Mouse (Mus musculus): ENCODE measurements around the gene Sprn. TPM values are rescaled to one million over a fixed set of nuclear protein-coding genes. Genes with fewer than 3 reads are reported as not detected.

The Sprn gene
- total RNA-seq, 2 experiments from 2014 or later, result 135 to 144 TPM

GRCm38 (mm10) chr7:140184206-140184605 lies 29.5 kb upstream of the Sprn start:
- no peak for DNase-seq (ENCODE audit: extremely low spot score in 1 of 2, low spot score in 2 of 2)
- no peak for TF ChIP-seq CTCF (IDR thresholded peaks at IDR 0.05)
- no peak overlapping the region for H3K27ac ChIP-seq
- H3K4me3 ChIP-seq, result no peak overlapping the region
- intact Hi-C loops (cut with DNase I), result loop anchor here (10.0 kb wide), 2 partner anchors 551 to 621 kb away; no protein-coding TSS in a partner anchor

- no peak overlapping the region for H3K4me3 ChIP-seq
- intact Hi-C loops (cut with DNase I), result loop anchor here (10.0 kb wide), 2 partner anchors 554 to 624 kb away; no protein-coding TSS in a partner anchor
- no peak for DNase-seq (ENCODE audit: extremely low spot score in 1 of 2, low spot score in 2 of 2)
- H3K27ac ChIP-seq, result no peak overlapping the region
- TF ChIP-seq CTCF (IDR thresholded peaks at IDR 0.05), result no peak
These were observed 26.0 kb upstream of the Sprn start for GRCm38 (mm10) chr7:140180692-140181091.

GRCm38 (mm10) chr7:140179176-140179575 lies 24.5 kb upstream of the Sprn start:
- no peak for TF ChIP-seq CTCF (IDR thresholded peaks at IDR 0.05)
- Histone ChIP-seq H3K4me3 (no peak overlapping the region), H3K27ac (no peak overlapping the region)
- DNase-seq (ENCODE audit: extremely low spot score in 1 of 2, low spot score in 2 of 2), result no peak
- intact Hi-C loops (cut with DNase I), result no loop called here

- DNase-seq (ENCODE audit: extremely low spot score in 1 of 2, low spot score in 2 of 2), result no peak
- intact Hi-C loops (cut with DNase I), result no loop called here
- no peak for TF ChIP-seq CTCF (IDR thresholded peaks at IDR 0.05)
- no peak within 1 kb of the TSS for H3K27ac ChIP-seq
- no peak within 1 kb of the TSS for H3K4me3 ChIP-seq
These were observed 18.3 kb upstream of the Sprn start, which contains the start of gene Olfr523 for GRCm38 (mm10) chr7:140172936-140173335. Gene Olfr523 (plus strand): TSS chr7:140173217.

- no peak for TF ChIP-seq CTCF (IDR thresholded peaks at IDR 0.05)
- DNase-seq (ENCODE audit: extremely low spot score in 1 of 2, low spot score in 2 of 2), result no peak
- intact Hi-C loops (cut with DNase I), result no loop called here
- Histone ChIP-seq H3K4me3 (no peak overlapping the region), H3K27ac (no peak overlapping the region)
These were observed 16.2 kb upstream of the Sprn start for GRCm38 (mm10) chr7:140170863-140171262.

- intact Hi-C loops (cut with DNase I), result no loop called here
- TF ChIP-seq CTCF (IDR thresholded peaks at IDR 0.05), result no peak
- Histone ChIP-seq H3K27ac (no peak overlapping the region), H3K4me3 (no peak overlapping the region)
- DNase-seq (ENCODE audit: extremely low spot score in 1 of 2, low spot score in 2 of 2), result no peak
These were observed 14.7 kb upstream of the Sprn start for GRCm38 (mm10) chr7:140169386-140169785.

GRCm38 (mm10) chr7:140167950-140168349 lies 13.3 kb upstream of the Sprn start:
- Histone ChIP-seq H3K4me3 (no peak overlapping the region), H3K27ac (no peak overlapping the region; the same call in 1 of the 2 replicates)
- intact Hi-C loops (cut with DNase I), result no loop called here
- DNase-seq (ENCODE audit: extremely low spot score in 1 of 2, low spot score in 2 of 2), result no peak
- no peak for TF ChIP-seq CTCF (IDR thresholded peaks at IDR 0.05)

- no peak for DNase-seq (ENCODE audit: extremely low spot score in 1 of 2, low spot score in 2 of 2)
- intact Hi-C loops (cut with DNase I), result no loop called here
- no peak within 1 kb of the TSS for H3K4me3 ChIP-seq
- H3K27ac ChIP-seq, result no peak within 1 kb of the TSS
- no peak for TF ChIP-seq CTCF (IDR thresholded peaks at IDR 0.05)
These were observed 10.0 kb upstream of the Sprn start, which contains the start of gene Olfr522 for GRCm38 (mm10) chr7:140164664-140165063. Gene Olfr522 (minus strand): TSS chr7:140164764.

- H3K27ac ChIP-seq, result no peak overlapping the region
- intact Hi-C loops (cut with DNase I), result no loop called here
- DNase-seq (ENCODE audit: extremely low spot score in 1 of 2, low spot score in 2 of 2), result no peak
- TF ChIP-seq CTCF (IDR thresholded peaks at IDR 0.05), result no peak
- no peak overlapping the region for H3K4me3 ChIP-seq
These were observed 5.7 kb upstream of the Sprn start for GRCm38 (mm10) chr7:140160363-140160762.

- Histone ChIP-seq H3K4me3 (peak overlapping the region; percentile 73), H3K27ac (peak overlapping the region; percentile 97)
- intact Hi-C loops (cut with DNase I), result loop anchor here (2.0 to 5.0 kb wide), 5 partner anchors 33 to 675 kb away; no protein-coding TSS in a partner anchor
- TF ChIP-seq CTCF (IDR thresholded peaks at IDR 0.05), result no peak
- no peak for DNase-seq (ENCODE audit: extremely low spot score in 1 of 2, low spot score in 2 of 2)
These were observed 854 bp downstream of the Sprn start for GRCm38 (mm10) chr7:140153829-140154217.

GRCm38 (mm10) chr7:140153383-140153782 lies 1.3 kb downstream of the Sprn start:
- intact Hi-C loops (cut with DNase I), result loop anchor here (5.0 kb wide), 2 partner anchors 579 to 654 kb away; no protein-coding TSS in a partner anchor
- peak overlapping the region; percentile 73 for H3K4me3 ChIP-seq
- DNase-seq (ENCODE audit: extremely low spot score in 1 of 2, low spot score in 2 of 2), result peak; percentile 56 to 66
- peak overlapping the region; percentile 97 for H3K27ac ChIP-seq
- no peak; the same call in 1 of the 2 replicates for TF ChIP-seq CTCF (IDR thresholded peaks at IDR 0.05)

GRCm38 (mm10) chr7:140144550-140144949 lies 10.1 kb downstream of the Sprn start:
- no peak for DNase-seq (ENCODE audit: extremely low spot score in 1 of 2, low spot score in 2 of 2)
- intact Hi-C loops (cut with DNase I), result loop anchor here (5.0 kb wide), 1 partner anchor 177 kb away; no protein-coding TSS in a partner anchor
- TF ChIP-seq CTCF (IDR thresholded peaks at IDR 0.05), result peak; percentile 43

GRCm38 (mm10) chr7:140141350-140141749 lies 13.3 kb downstream of the Sprn start:
- intact Hi-C loops (cut with DNase I), result loop anchor here (1.0 to 5.0 kb wide), 2 partner anchors 63 to 174 kb away; no protein-coding TSS in a partner anchor
- H3K27ac ChIP-seq, result no peak overlapping the region
- DNase-seq (ENCODE audit: extremely low spot score in 1 of 2, low spot score in 2 of 2), result peak; percentile 48 to 57
- 0 out of 2 replicates have a peak overlapping the region, but pooled peaks have one; percentile 22 for H3K4me3 ChIP-seq
- peak; percentile 78 for TF ChIP-seq CTCF (IDR thresholded peaks at IDR 0.05)

More at GRCm38 (mm10) chr7:140144550-140144949, 10.1 kb downstream of the Sprn start:
- no peak overlapping the region for H3K4me3 ChIP-seq
- no peak overlapping the region for H3K27ac ChIP-seq

Data from left cerebral cortex, adult 2 months (tissue).